Mouse (Mus musculus): ENCODE measurements around the gene Casp2. TPM values are rescaled to one million over a fixed set of nuclear protein-coding genes. Genes with fewer than 3 reads are reported as not detected.

The Casp2 gene
- polyA plus RNA-seq, 1 experiment from 2014 or later, result 39.9 TPM

- Histone ChIP-seq H3K27ac (ENCODE audit: low read length) (no peak overlapping the region), H3K9ac (ENCODE audit: low read depth, low read length) (no peak overlapping the region), H3K36me3 (ENCODE audit: control insufficient read depth, insufficient read depth, low read length) (no peaks in the 10 kb centered on the region), H3K9me3 (ENCODE audit: control insufficient read depth, low read length) (no peaks in the 10 kb centered on the region), H3K4me2 (ENCODE audit: low read depth, low read length) (no peak overlapping the region), H3K4me3 (ENCODE audit: low read length) (no peak overlapping the region), H3K4me1 (ENCODE audit: control insufficient read depth, insufficient read depth, low read length) (no peaks in the 10 kb centered on the region), H3K27me3 (replicated peaks; ENCODE audit: control insufficient read depth, insufficient read depth, low read length) (no peaks in the 10 kb centered on the region)
- WGBS, result 79% methylated on average over 3 of the region's 3 CpGs
- ATAC-seq, result no peak
Measured at GRCm38 (mm10) chr6:42330216-42330615, 65.4 kb downstream of the Casp2 start.

- Histone ChIP-seq H3K27me3 (replicated peaks; ENCODE audit: control insufficient read depth, insufficient read depth, low read length) (no peaks in the 10 kb centered on the region), H3K9ac (ENCODE audit: low read depth, low read length) (no peak overlapping the region), H3K9me3 (ENCODE audit: control insufficient read depth, low read length) (no peaks in the 10 kb centered on the region), H3K4me3 (ENCODE audit: low read length) (no peak overlapping the region), H3K4me2 (ENCODE audit: low read depth, low read length) (no peak overlapping the region), H3K36me3 (ENCODE audit: control insufficient read depth, insufficient read depth, low read length) (no peaks in the 10 kb centered on the region), H3K27ac (ENCODE audit: low read length) (no peak overlapping the region), H3K4me1 (ENCODE audit: control insufficient read depth, insufficient read depth, low read length) (no peaks in the 10 kb centered on the region)
- ATAC-seq, result no peak
- WGBS, result 84% methylated on average over 3 of the region's 3 CpGs
Measured at GRCm38 (mm10) chr6:42330946-42331345, 66.2 kb downstream of the Casp2 start.

Other genes with a start within 250 kb of the Casp2 start
- not detected in 2 replicates for gene Sva, start 226.6 kb upstream of the Casp2 start, polyA plus RNA-seq (2015; fragmentation: Nextera tagmentation; extraction: Ambion mirVana)
- not detected in 2 replicates for gene Tas2r139, start 124.0 kb upstream of the Casp2 start, polyA plus RNA-seq (2015; fragmentation: Nextera tagmentation; extraction: Ambion mirVana)
- gene Tas2r144, start 49.7 kb upstream of the Casp2 start, polyA plus RNA-seq (2015; fragmentation: Nextera tagmentation; extraction: Ambion mirVana), result not detected in 2 replicates
- gene Gstk1, start 19.1 kb upstream of the Casp2 start, polyA plus RNA-seq (2015; fragmentation: Nextera tagmentation; extraction: Ambion mirVana), result 27.4 and 27.7 TPM in 2 replicates
- gene Tmem139, start 3.0 kb upstream of the Casp2 start, polyA plus RNA-seq (2015; fragmentation: Nextera tagmentation; extraction: Ambion mirVana), result 19.5 and 22.9 TPM in 2 replicates
- gene Clcn1, start 21.7 kb downstream of the Casp2 start, polyA plus RNA-seq (2015; fragmentation: Nextera tagmentation; extraction: Ambion mirVana), result 0.20 and 0.23 TPM in 2 replicates
- 0.12 and 0.21 TPM in 2 replicates for gene Fam131b, start 59.7 kb downstream of the Casp2 start, polyA plus RNA-seq (2015; fragmentation: Nextera tagmentation; extraction: Ambion mirVana)
- gene Zyx, start 84.6 kb downstream of the Casp2 start, polyA plus RNA-seq (2015; fragmentation: Nextera tagmentation; extraction: Ambion mirVana), result 83.5 and 86.5 TPM in 2 replicates
- 10.0 and 11.3 TPM in 2 replicates for gene Epha1, start 108.3 kb downstream of the Casp2 start, polyA plus RNA-seq (2015; fragmentation: Nextera tagmentation; extraction: Ambion mirVana)
- not detected in 2 replicates for gene Tas2r143, start 135.3 kb downstream of the Casp2 start, polyA plus RNA-seq (2015; fragmentation: Nextera tagmentation; extraction: Ambion mirVana)
- not detected in 2 replicates for gene Tas2r135, start 140.4 kb downstream of the Casp2 start, polyA plus RNA-seq (2015; fragmentation: Nextera tagmentation; extraction: Ambion mirVana)
- not detected in 2 replicates for gene Tas2r126, start 169.6 kb downstream of the Casp2 start, polyA plus RNA-seq (2015; fragmentation: Nextera tagmentation; extraction: Ambion mirVana)
- gene Olfr458, start 200.2 kb downstream of the Casp2 start, polyA plus RNA-seq (2015; fragmentation: Nextera tagmentation; extraction: Ambion mirVana), result not detected in 2 replicates
- gene Olfr457, start 211.3 kb downstream of the Casp2 start, polyA plus RNA-seq (2015; fragmentation: Nextera tagmentation; extraction: Ambion mirVana), result 0.04 TPM in 1 of 2 replicates, not detected in the other
- not detected in 2 replicates for gene Olfr456, start 222.2 kb downstream of the Casp2 start, polyA plus RNA-seq (2015; fragmentation: Nextera tagmentation; extraction: Ambion mirVana)

Data from intestine, embryonic 16.5 days (tissue).